Mouse (Mus musculus) MEL (cell line): ENCODE measurements around the gene 0610010F05Rik. TPM values are rescaled to one million over a fixed set of nuclear protein-coding genes. Genes with fewer than 3 reads are reported as not detected.

ENCODE experiments used
- DNase-seq: peaks from one replicate; pipeline ENCODE4 v3.0.0; 2011; ENCODE audit warnings: low read depth, low spot score
- H3K27ac ChIP-seq: 2 replicates; pipeline ENCODE4 v1.5.1; 2012; ENCODE audit warnings: low read depth, mild to moderate bottlenecking, control low read depth, low read length, moderate library complexity; ENCODE audit not compliant: control insufficient read depth
- H3K27me3 ChIP-seq, 2 experiments: fragments of 150-350 bp in 1 of 2; sonication (generic) in 1 of 2; 2 replicates each; pipeline ENCODE4 v1.6.1; 2012; ENCODE audit warnings: low read length in 2 of 2, mild to moderate bottlenecking in 2 of 2, improper control_type of control experiment in 1 of 2, moderate library complexity in 1 of 2; ENCODE audit not compliant: insufficient read depth in 2 of 2, control insufficient read depth in 1 of 2
- H3K36me3 ChIP-seq, 2 experiments: 2 replicates each; pipeline ENCODE4 v1.6.1; 2012 to 2014; ENCODE audit warnings: low read length in 2 of 2, improper control_type of control experiment in 1 of 2, inconsistent platforms in 1 of 2, mild to moderate bottlenecking in 1 of 2; ENCODE audit not compliant: insufficient read depth in 2 of 2, control insufficient read depth in 1 of 2
- H3K4me1 ChIP-seq, 2 experiments: fragments of 150-350 bp in 1 of 2; sonication (generic) in 1 of 2; 2 replicates each; pipeline ENCODE4 v1.6.1; 2012; ENCODE audit warnings: low read length in 2 of 2, improper control_type of control experiment in 1 of 2, mild to moderate bottlenecking in 1 of 2; ENCODE audit not compliant: insufficient read depth in 2 of 2, control insufficient read depth in 1 of 2
- H3K4me3 ChIP-seq, 2 experiments: fragments of 150-350 bp in 1 of 2; sonication (generic) in 1 of 2; 2 replicates each; pipeline ENCODE4 v1.5.1; 2012; ENCODE audit warnings: low read depth in 2 of 2, low read length in 2 of 2, mild to moderate bottlenecking in 2 of 2, moderate library complexity in 2 of 2, control low read depth in 1 of 2, improper control_type of control experiment in 1 of 2; ENCODE audit not compliant: control insufficient read depth in 1 of 2, insufficient read depth in 1 of 2
- H3K79me2 ChIP-seq: 2 replicates; pipeline ENCODE4 v1.6.1; 2012; ENCODE audit warnings: mild to moderate bottlenecking, low read length, moderate library complexity; ENCODE audit not compliant: control insufficient read depth, poor library complexity, insufficient read depth
- H3K9ac ChIP-seq: 2 replicates; pipeline ENCODE4 v1.6.1; 2012; ENCODE audit warnings: low read depth, mild to moderate bottlenecking, control low read depth, low read length, moderate library complexity; ENCODE audit not compliant: control insufficient read depth, poor library complexity, severe bottlenecking
- H3K9me3 ChIP-seq: fragments of 150-350 bp; sonication (generic); replicated peaks from 2 replicates; pipeline ENCODE4 v1.6.1; 2012; ENCODE audit warnings: mild to moderate bottlenecking, low read length, improper control_type of control experiment, moderate library complexity; ENCODE audit not compliant: insufficient read depth
- BHLHE40 ChIP-seq: IDR thresholded peaks from 2 replicates; pipeline ENCODE4 v1.6.1; 2012; ENCODE audit warnings: low read depth, mild to moderate bottlenecking, inconsistent platforms, low read length, improper control_type of control experiment, borderline replicate concordance
- CHD1 ChIP-seq: IDR thresholded peaks from 2 replicates; pipeline ENCODE4 v1.6.1; 2012; ENCODE audit warnings: low read depth, mild to moderate bottlenecking, inconsistent platforms, low read length, improper control_type of control experiment
- CTCF ChIP-seq, 3 experiments: IDR thresholded peaks in 2 of 3; conservative IDR thresholded peaks in 1 of 3; 2 replicates each; pipeline ENCODE4 v1.5.1; 2011 to 2012; ENCODE audit warnings: low read length in 3 of 3, low read depth in 2 of 3, mild to moderate bottlenecking in 2 of 3, improper control_type of control experiment in 1 of 3, inconsistent platforms in 1 of 3, mixed read lengths in 1 of 3, moderate library complexity in 1 of 3; ENCODE audit not compliant: control insufficient read depth in 1 of 3, insufficient read depth in 1 of 3, poor library complexity in 1 of 3, severe bottlenecking in 1 of 3
- ELF1 ChIP-seq: IDR thresholded peaks from 2 replicates; pipeline ENCODE4 v1.6.1; 2014; ENCODE audit warnings: low read depth, mild to moderate bottlenecking, inconsistent platforms, low read length, improper control_type of control experiment, moderate library complexity
- EP300 ChIP-seq, 2 experiments: IDR thresholded peaks; 2 replicates each; pipeline ENCODE4 v1.6.1; 2011; ENCODE audit warnings: improper control_type of control experiment in 2 of 2, low read length in 2 of 2, low read depth in 1 of 2, mild to moderate bottlenecking in 1 of 2
- ETS1 ChIP-seq: IDR thresholded peaks from 2 replicates; pipeline ENCODE4 v1.6.1; 2012; ENCODE audit warnings: low read depth, mild to moderate bottlenecking, inconsistent platforms, low read length, improper control_type of control experiment, moderate library complexity
- GATA1 ChIP-seq: IDR thresholded peaks from 2 replicates; pipeline ENCODE4 v1.6.1; 2011; ENCODE audit warnings: low read depth, low read length, improper control_type of control experiment
- HCFC1 ChIP-seq: IDR thresholded peaks from 2 replicates; pipeline ENCODE4 v1.6.1; 2012; ENCODE audit warnings: low read depth, mild to moderate bottlenecking, inconsistent platforms, low read length, improper control_type of control experiment, moderate library complexity
- JUND ChIP-seq: IDR thresholded peaks from 2 replicates; pipeline ENCODE4 v1.6.1; 2011; ENCODE audit warnings: low read depth, mild to moderate bottlenecking, improper control_type of control experiment, low read length
- KAT2A ChIP-seq: conservative IDR thresholded peaks from 2 replicates; pipeline ENCODE4 v1.6.1; 2012; ENCODE audit warnings: low read depth, low read length, improper control_type of control experiment, inconsistent platforms
- MAFK ChIP-seq: IDR thresholded peaks from 2 replicates; pipeline ENCODE4 v1.6.1; 2011; ENCODE audit warnings: low read depth, mild to moderate bottlenecking, low read length, improper control_type of control experiment, borderline replicate concordance
- MAX ChIP-seq: IDR thresholded peaks from 2 replicates; pipeline ENCODE4 v1.6.1; 2011; ENCODE audit warnings: low read length, improper control_type of control experiment
- MEF2A ChIP-seq: IDR thresholded peaks from 2 replicates; pipeline ENCODE4 v1.6.1; 2014; ENCODE audit warnings: low read depth, mild to moderate bottlenecking, inconsistent platforms, low read length, improper control_type of control experiment; ENCODE audit not compliant: poor library complexity, insufficient replicate concordance, severe bottlenecking; ENCODE audit errors: extremely low read depth
- MXI1 ChIP-seq: IDR thresholded peaks from 2 replicates; pipeline ENCODE4 v1.6.1; 2011; ENCODE audit warnings: mild to moderate bottlenecking, low read depth, low read length, improper control_type of control experiment
- MYB ChIP-seq: IDR thresholded peaks from 2 replicates; pipeline ENCODE4 v1.6.1; 2011; ENCODE audit warnings: mild to moderate bottlenecking, low read depth, low read length, improper control_type of control experiment
- MYC ChIP-seq: IDR thresholded peaks from 2 replicates; pipeline ENCODE4 v1.6.1; 2011; ENCODE audit warnings: low read depth, mild to moderate bottlenecking, low read length, improper control_type of control experiment, moderate library complexity
- NELFE ChIP-seq: IDR thresholded peaks from 2 replicates; pipeline ENCODE4 v1.6.1; 2011; ENCODE audit warnings: low read depth, low read length, improper control_type of control experiment
- POLR2AphosphoS2 ChIP-seq: IDR thresholded peaks from 2 replicates; pipeline ENCODE4 v1.6.1; 2011; ENCODE audit warnings: low read length, improper control_type of control experiment
- POLR2AphosphoS5 ChIP-seq: IDR thresholded peaks from 2 replicates; pipeline ENCODE4 v1.6.1; 2012; ENCODE audit warnings: low read depth, borderline replicate concordance, mild to moderate bottlenecking, inconsistent platforms, low read length, moderate library complexity, mixed read lengths
- RCOR1 ChIP-seq: IDR thresholded peaks from 2 replicates; pipeline ENCODE4 v1.6.1; 2012; ENCODE audit warnings: low read depth, mild to moderate bottlenecking, inconsistent platforms, low read length, improper control_type of control experiment
- SIN3A ChIP-seq: IDR thresholded peaks from 2 replicates; pipeline ENCODE4 v1.6.1; 2012; ENCODE audit warnings: low read length, improper control_type of control experiment, inconsistent platforms
- TBP ChIP-seq: IDR thresholded peaks from 2 replicates; pipeline ENCODE4 v1.8.0; 2011; ENCODE audit warnings: low read depth, low read length, improper control_type of control experiment
- UBTF ChIP-seq: IDR thresholded peaks from 2 replicates; pipeline ENCODE4 v1.6.1; 2012; ENCODE audit warnings: low read depth, mild to moderate bottlenecking, inconsistent platforms, low read length, improper control_type of control experiment, moderate library complexity, borderline replicate concordance; ENCODE audit not compliant: insufficient read depth
- polyA plus RNA-seq, 2 experiments: library from polyadenylated mRNA; stranded (reverse) in 1 of 2; unstranded in 1 of 2; fragments of >175 nt in 1 of 2; fragments of >200 nt in 1 of 2; gene quantifications; 2 replicates each; pipeline versions ENCODE4 v1.2.1 to v1.2.4; 2012; ENCODE audit warnings: low replicate concordance in 2 of 2, low read depth in 1 of 2; ENCODE audit not compliant: insufficient read length in 2 of 2, insufficient read depth in 1 of 2, missing spikeins in 1 of 2
- total RNA-seq: library from RNA; depleted of rRNA; stranded (reverse); fragments of 300-350 nt; gene quantifications from 2 replicates; pipeline ENCODE4 v1.2.3, GENCODE M21; 2012

0610010F05Rik gene
- total and polyA plus RNA-seq, 3 experiments: 13.8 to 156 (median 14.1) TPM

DNA sequence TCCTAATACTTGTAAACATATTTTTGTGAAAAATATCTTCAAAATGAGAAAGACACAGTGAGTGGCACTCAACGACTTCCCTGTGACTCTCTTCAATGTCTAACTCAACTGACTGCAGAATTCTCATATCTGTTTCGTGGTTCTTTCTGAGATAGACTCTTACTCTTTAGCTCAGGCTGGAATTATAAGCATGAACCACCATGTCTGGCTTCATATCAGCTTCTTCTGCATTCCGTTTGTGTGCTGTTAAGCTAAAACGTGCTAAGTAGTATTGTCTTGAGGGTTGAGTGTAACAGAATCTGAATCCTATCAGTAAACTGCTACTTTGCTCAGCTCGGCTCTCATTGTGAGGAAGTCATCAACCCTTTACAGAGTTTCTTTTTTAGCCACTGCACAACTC lies 14.4 kb downstream of the 0610010F05Rik start:
- H3K27ac ChIP-seq: peak overlapping the region; percentile 23
- peak overlapping the region; percentile 34 for H3K9ac ChIP-seq
- no peaks in the 10 kb centered on the region for H3K9me3 ChIP-seq
- TF ChIP-seq CTCF (IDR thresholded peaks at IDR 0.05 in 2 of 3, conservative IDR thresholded peaks at IDR 0.05 in 1 of 3; ENCODE audit: control insufficient read depth in 1 of 3, insufficient read depth in 1 of 3, low read depth in 2 of 3, low read length in 3 of 3, poor library complexity in 1 of 3, severe bottlenecking in 1 of 3): no peak
- no peak for TF ChIP-seq POLR2AphosphoS5
- TF ChIP-seq MAFK: no peak
- TF ChIP-seq CHD1: peak; percentile 58; the same call in 1 of the 2 replicates
- TF ChIP-seq MEF2A: 0 out of 2 replicates have a peak, but pooled peaks have one; percentile 24
- TF ChIP-seq SIN3A: peak; percentile 67; the same call in 1 of the 2 replicates
- TF ChIP-seq HCFC1: peak; percentile 25; the same call in 1 of the 2 replicates
- peak; percentile 70 for TF ChIP-seq RCOR1
- no peak for TF ChIP-seq POLR2AphosphoS2
- peak; percentile 54 for TF ChIP-seq GATA1
- TF ChIP-seq MYB: peak; percentile 86
- 0 out of 2 replicates have a peak, but pooled peaks have one; percentile 15 for TF ChIP-seq ELF1
- TF ChIP-seq JUND: no peak
- TF ChIP-seq KAT2A: no peak
- TF ChIP-seq TBP: no peak
- TF ChIP-seq BHLHE40: peak; percentile 81
- TF ChIP-seq MAX: peak; percentile 61; the same call in 1 of the 2 replicates
- TF ChIP-seq MYC: peak; percentile 86
- TF ChIP-seq MXI1: peak; percentile 63; the same call in 1 of the 2 replicates
- TF ChIP-seq NELFE: peak; percentile 31; the same call in 1 of the 2 replicates
- no peak for TF ChIP-seq UBTF
- peak; percentile 65 to 74 for TF ChIP-seq EP300 (IDR thresholded peaks at IDR 0.05; ENCODE audit: low read depth in 1 of 2, low read length in 2 of 2)
- TF ChIP-seq ETS1: peak; percentile 60
- TF ChIP-seq, all 39 proteins: peak for 15
- Histone ChIP-seq H3K4me3 (peak overlapping the region in 1 of 2 experiments; percentile 62; a peak in 2 of 4 replicates), H3K79me2 (no peaks in the 10 kb centered on the region), H3K4me1 (peaks cover 10 to 34% of the 10 kb centered on the region in 2 experiments), H3K36me3 (peaks cover 2 to 27% of the 10 kb centered on the region in 2 experiments; a peak in 3 of 4 replicates), H3K27me3 (no peaks in the 10 kb centered on the region)
- peak; percentile 85 for DNase-seq
